Mouse (Mus musculus) gastrocnemius, postnatal 14 days (tissue): ENCODE measurements around the gene Vmn1r129. TPM values are rescaled to one million over a fixed set of nuclear protein-coding genes. Genes with fewer than 3 reads are reported as not detected.
"Not testable (repeated sequence)": the region's sequence is repeated elsewhere in the genome, so short reads cannot be mapped to it uniquely, and the experiment has no call there.

Experiments
- DNase-seq: peaks from one replicate; pipeline ENCODE4 v3.0.0; 2021; ENCODE audit warnings: mixed read lengths
- intact Hi-C: fragments of 180-260 bp; cut with DNase I; formaldehyde crosslinking; loops from one replicate; pipeline ENCODE4 v1.15.1; 2025; ENCODE audit warnings: low total_unique reads
- long read RNA-seq, 2 experiments: library from polyadenylated mRNA; stranded (forward); transcript quantifications; one replicate each; pipeline ENCODE4 v2.0.0; 2021
- total RNA-seq, 2 experiments: library from RNA; stranded (reverse); gene quantifications; 2 replicates each; pipeline ENCODE4 v1.2.3; 2021

Gene Vmn1r129
- total RNA-seq, result not detected
- long read RNA-seq, experiment 1, result 0 reads
- long read RNA-seq, experiment 2, result 0 reads

DNA sequence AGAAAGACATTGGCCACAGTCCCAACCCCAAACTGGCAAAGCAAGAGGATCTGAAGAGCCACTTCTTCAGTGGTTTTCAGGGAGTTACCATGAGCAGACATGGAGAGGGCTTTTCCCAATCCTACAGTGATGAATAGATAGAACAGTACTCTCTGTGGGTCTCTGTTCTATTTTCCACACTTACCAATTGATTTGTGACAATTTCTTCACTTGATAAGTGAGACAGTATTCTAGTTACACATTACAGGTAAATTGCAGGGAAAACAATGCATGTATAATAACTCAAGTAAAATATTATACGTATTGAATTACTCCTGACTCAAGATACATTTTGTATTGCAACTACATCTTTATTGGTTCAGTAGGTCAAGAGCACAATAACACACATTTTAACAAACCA lies at the start of gene Vmn1r129:
TSS of gene Vmn1r129 (minus strand) at position 101 of the 400 bp plus-strand sequence.
- DNase-seq, intact Hi-C loops: not testable (repeated sequence)

DNA sequence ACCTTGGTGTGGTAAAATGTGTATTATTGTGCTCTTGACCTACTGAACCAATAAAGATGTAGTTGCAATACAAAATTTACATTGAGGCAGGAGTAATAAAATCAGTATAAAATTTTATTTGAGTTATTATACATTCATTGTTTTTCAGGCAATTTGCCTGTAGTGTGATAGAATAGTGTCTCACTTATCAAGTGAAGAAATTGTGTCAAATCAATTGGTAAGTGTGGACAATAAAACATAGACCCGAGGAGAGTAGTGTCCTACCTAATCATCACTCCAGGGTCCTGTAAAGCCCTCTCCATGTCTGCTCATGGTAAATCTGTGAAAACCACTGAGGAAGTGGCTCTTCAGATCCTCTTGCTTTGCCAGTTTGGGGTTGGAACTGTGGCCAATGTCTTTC lies 12.0 kb downstream of the Vmn1r129 start, which contains the start of gene Vmn1r128:
TSS of gene Vmn1r128 (plus strand) at position 301 of the 400 bp plus-strand sequence.
- DNase-seq, intact Hi-C loops: not testable (repeated sequence)

DNA sequence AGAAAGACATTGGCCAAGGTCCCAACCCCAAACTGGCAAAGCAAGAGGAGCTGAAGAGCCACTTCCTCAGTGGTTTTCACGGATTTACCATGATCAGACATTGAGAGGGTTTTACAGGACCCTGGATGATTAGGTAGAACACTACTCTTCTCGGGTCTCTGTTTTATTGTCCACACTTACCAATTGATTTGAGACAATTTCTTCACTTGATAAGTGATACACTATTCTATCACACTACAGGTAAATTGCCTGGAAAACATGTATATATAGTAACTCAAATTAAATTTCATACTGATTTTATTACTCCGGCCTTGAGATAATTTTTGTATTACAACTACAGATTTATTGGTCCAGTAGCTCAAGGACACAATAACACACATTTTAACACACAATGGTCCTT lies 41.3 kb downstream of the Vmn1r129 start, which contains the start of gene Vmn1r127:
TSS of gene Vmn1r127 (minus strand) at position 101 of the 400 bp plus-strand sequence.
- DNase-seq, intact Hi-C loops: not testable (repeated sequence)

Other genes with a start within 250 kb of the Vmn1r129 start
- not detected for gene Vmn1r122, start 227.2 kb downstream of the Vmn1r129 start, total RNA-seq
- not detected for gene Vmn1r123, start 199.1 kb downstream of the Vmn1r129 start, total RNA-seq
- gene Gm5157, start 170.9 kb downstream of the Vmn1r129 start, total RNA-seq, result not detected
- not detected for gene Vmn1r124, start 100.7 kb downstream of the Vmn1r129 start, total RNA-seq
- gene Vmn1r125, start 89.1 kb downstream of the Vmn1r129 start, total RNA-seq, result not detected
- not detected for gene Vmn1r126, start 59.8 kb downstream of the Vmn1r129 start, total RNA-seq
- not detected for gene Vmn1r127, start 41.4 kb downstream of the Vmn1r129 start, total RNA-seq
- gene Vmn1r128, start 11.9 kb downstream of the Vmn1r129 start, total RNA-seq, result not detected
- gene Gm6882, start 71.5 kb upstream of the Vmn1r129 start, total RNA-seq, result not detected
- gene Vmn1r130, start 150.5 kb upstream of the Vmn1r129 start, total RNA-seq, result not detected
- not detected for gene Vmn1r131, start 184.8 kb upstream of the Vmn1r129 start, total RNA-seq